Mouse (Mus musculus) liver, embryonic 11.5 days (tissue): ENCODE measurements around the gene Fgfr2. TPM values are rescaled to one million over a fixed set of nuclear protein-coding genes. Genes with fewer than 3 reads are reported as not detected.

Experiments
- ATAC-seq: fragments of 200-750 bp; cut with Nextera tagmentation; replicated peaks from 2 replicates; pipeline ENCODE4 v1.8.0; 2017; ENCODE audit warnings: moderate number of reproducible peaks, mild to moderate bottlenecking, moderate TSS enrichment, moderate library complexity; ENCODE audit not compliant: low FRiP score
- DNase-seq: peaks from one replicate; pipeline ENCODE4 v3.0.0-alpha.2; 2017; ENCODE audit warnings: low spot score
- H3K27ac ChIP-seq: fragments of 300-500 bp; sonication (generic); 2 replicates; pipeline ENCODE4 v1.5.1; 2014; ENCODE audit warnings: mild to moderate bottlenecking, low read depth, low read length, control low read depth
- H3K27me3 ChIP-seq: fragments of 300-500 bp; sonication (generic); replicated peaks from 2 replicates; pipeline ENCODE4 v1.6.1; 2014; ENCODE audit warnings: low read length, mixed read lengths; ENCODE audit not compliant: control insufficient read depth, insufficient read depth
- H3K36me3 ChIP-seq: fragments of 300-500 bp; sonication (generic); 2 replicates; pipeline ENCODE4 v1.6.1; 2014; ENCODE audit warnings: mild to moderate bottlenecking, low read length, moderate library complexity, mixed read lengths; ENCODE audit not compliant: control insufficient read depth, insufficient read depth
- H3K4me1 ChIP-seq: fragments of 300-500 bp; sonication (generic); replicated peaks from 2 replicates; pipeline ENCODE4 v1.6.1; 2014; ENCODE audit warnings: low read length, mixed read lengths; ENCODE audit not compliant: control insufficient read depth, insufficient read depth
- H3K4me2 ChIP-seq: fragments of 300-500 bp; sonication (generic); 2 replicates; pipeline ENCODE4 v1.6.1; 2014; ENCODE audit warnings: mild to moderate bottlenecking, control low read depth, moderate library complexity
- H3K4me3 ChIP-seq: fragments of 300-500 bp; sonication (generic); 2 replicates; pipeline ENCODE4 v1.5.1; 2014; ENCODE audit warnings: low read depth, low read length, control low read depth
- H3K9ac ChIP-seq: fragments of 300-500 bp; sonication (generic); 2 replicates; pipeline ENCODE4 v1.6.1; 2014; ENCODE audit warnings: low read depth, low read length, control low read depth
- H3K9me3 ChIP-seq: fragments of 300-500 bp; sonication (generic); 2 replicates; pipeline ENCODE4 v1.6.1; 2016; ENCODE audit warnings: low read length, inconsistent platforms, mixed read lengths; ENCODE audit not compliant: control insufficient read depth
- WGBS: fragments of 180-500 bp; shearing (Covaris S2); extraction: QIAGEN DNeasy Blood & Tissue Kit; methylation state at CpG from one replicate; pipeline ENCODE4 v1.1.7; 2014; 5-methylcytosine and 5-hydroxymethylcytosine counted together
- polyA plus RNA-seq: library from polyadenylated mRNA; unstranded; fragments of >200 nt; fragmentation: Nextera tagmentation; extraction: Ambion mirVana; gene quantifications from 2 replicates; pipeline ENCODE4 v1.2.1, GENCODE M21; 2014

Gene Fgfr2
- polyA plus RNA-seq, 1 experiment from 2014 or later: 32.6 TPM

DNA sequence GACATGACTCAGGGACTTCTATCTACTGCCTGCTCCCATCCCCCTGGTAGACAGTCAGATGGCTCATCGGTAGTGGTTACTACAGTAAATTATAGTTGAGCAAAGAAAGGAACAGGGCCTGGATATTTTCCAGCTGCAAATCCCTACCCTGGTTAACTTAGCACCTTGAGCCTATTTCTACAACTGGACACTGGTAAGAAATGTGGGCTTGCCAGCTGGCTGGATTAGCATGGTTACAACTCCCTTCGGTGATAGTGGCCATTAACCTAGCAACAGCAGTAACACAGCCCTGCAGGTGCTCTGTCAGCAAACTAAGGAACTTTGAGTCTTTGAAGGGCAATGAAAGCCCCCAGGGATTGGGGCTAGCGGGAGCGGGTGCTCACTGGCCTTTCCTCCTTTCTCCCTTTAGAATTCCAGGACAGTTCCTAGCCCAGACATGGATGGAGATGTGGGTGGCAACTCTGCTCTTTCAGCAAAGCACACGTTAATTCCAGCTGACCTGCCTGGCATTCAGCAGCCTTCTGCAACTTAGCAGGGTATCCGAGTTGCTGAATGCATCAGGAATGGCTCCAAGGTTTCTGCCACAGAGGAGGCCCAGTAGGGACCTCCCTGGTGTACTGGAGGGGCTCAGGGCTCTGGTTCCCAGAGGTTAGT lies 390.9 kb downstream of the Fgfr2 start:
- Histone ChIP-seq H3K27me3 (no peaks in the 10 kb centered on the region), H3K4me3 (no peak overlapping the region), H3K4me2 (no peak overlapping the region), H3K9ac (no peak overlapping the region), H3K4me1 (peaks cover 35% of the 10 kb centered on the region), H3K27ac (no peak overlapping the region), H3K36me3 (no peaks in the 10 kb centered on the region), H3K9me3 (no peaks in the 10 kb centered on the region)
- DNase-seq (no peak), ATAC-seq (no peak)
- WGBS: 86% methylated on average over 6 of the region's 6 CpGs

DNA sequence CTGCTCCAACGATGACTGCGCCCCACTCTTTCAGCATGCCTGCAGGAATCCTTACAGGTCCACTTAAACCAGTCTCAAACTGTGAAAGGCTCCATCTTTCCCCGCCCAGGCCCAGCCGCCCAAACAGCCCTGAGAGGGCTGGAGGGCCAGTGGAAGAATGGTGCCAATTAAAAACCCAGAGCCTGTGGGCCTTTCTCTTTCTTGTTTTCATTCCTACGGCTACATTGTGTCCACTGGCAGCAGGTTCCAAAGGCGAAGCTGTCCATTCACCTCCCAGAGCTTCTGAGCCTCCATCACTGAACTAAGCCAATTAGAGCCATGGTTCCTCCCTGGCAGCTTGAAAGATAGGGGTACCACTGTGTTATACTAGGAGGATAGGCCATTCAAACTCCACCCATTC lies 391.6 kb downstream of the Fgfr2 start:
- H3K9ac ChIP-seq: no peak overlapping the region
- H3K27me3 ChIP-seq: no peaks in the 10 kb centered on the region
- H3K4me3 ChIP-seq: no peak overlapping the region
- H3K4me1 ChIP-seq: peaks cover 31% of the 10 kb centered on the region
- DNase-seq (no peak), ATAC-seq (no peak)
- H3K27ac ChIP-seq: no peak overlapping the region
- no peaks in the 10 kb centered on the region for H3K9me3 ChIP-seq
- no peaks in the 10 kb centered on the region for H3K36me3 ChIP-seq
- WGBS: 92% methylated on average over 6 of the region's 6 CpGs
- no peak overlapping the region for H3K4me2 ChIP-seq

DNA sequence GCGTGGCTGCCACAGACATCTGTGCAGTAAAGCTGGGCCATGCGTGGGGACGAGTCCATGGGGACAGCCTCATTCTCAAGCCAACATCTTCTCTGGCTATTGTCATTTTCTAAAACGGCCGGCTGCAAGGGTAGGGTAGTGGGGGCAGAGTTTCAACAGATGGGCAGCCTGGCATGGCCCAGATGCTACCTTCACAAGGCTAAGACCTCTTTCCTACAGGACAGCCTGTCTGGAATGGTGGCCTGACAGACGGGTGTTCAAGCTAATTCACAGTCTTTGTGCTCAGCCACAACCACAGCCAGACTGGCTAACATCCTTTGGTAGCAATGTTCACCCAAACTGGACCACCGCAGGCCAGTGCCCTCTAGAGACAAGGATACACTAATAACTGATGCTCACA lies 392.6 kb downstream of the Fgfr2 start:
- Histone ChIP-seq H3K9me3 (no peaks in the 10 kb centered on the region), H3K4me3 (no peak overlapping the region), H3K4me1 (peaks cover 20% of the 10 kb centered on the region), H3K27me3 (no peaks in the 10 kb centered on the region), H3K27ac (no peak overlapping the region), H3K36me3 (no peaks in the 10 kb centered on the region), H3K4me2 (no peak overlapping the region), H3K9ac (no peak overlapping the region)
- no peak for ATAC-seq
- no peak for DNase-seq
- WGBS: 86% methylated on average over 7 of the region's 7 CpGs

DNA sequence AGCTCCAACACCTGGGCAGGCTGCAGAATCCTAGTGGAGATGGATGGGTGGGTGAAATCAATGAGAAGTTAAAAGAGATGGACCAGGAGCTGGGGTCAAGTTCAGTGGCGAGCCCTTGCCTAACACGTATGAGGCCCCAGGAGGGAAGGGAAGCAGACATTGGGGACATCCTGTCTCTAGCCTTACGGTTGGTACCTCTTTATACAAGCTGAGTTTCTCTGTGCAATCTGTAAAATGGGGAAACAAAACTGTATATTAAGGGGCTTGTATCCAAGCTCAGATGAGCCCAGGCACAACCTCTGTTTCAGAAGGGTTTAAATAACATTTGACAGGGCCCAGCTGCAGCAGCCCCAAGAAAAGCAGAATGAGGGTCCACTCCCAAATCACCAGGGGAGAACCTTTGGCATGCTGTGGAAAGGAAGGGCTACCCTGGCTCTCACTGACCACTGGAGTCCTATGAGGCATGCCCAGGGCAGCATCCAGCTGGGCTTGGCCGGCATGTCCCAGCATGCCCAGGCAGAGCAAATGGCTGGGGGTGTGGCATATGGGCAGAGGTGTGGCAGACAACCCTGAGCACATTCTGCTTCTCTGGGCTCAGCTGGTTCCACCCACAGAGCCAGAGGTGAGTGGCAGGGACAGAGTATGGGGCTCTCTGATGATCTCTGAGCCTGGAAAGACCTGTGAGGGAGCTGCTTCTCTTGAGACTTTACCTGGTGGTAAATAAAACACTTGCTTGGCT lies 393.9 kb downstream of the Fgfr2 start:
- WGBS: 69% methylated on average over 4 of the region's 4 CpGs
- Histone ChIP-seq H3K4me1 (peaks cover 12% of the 10 kb centered on the region), H3K4me3 (no peak overlapping the region)

DNA sequence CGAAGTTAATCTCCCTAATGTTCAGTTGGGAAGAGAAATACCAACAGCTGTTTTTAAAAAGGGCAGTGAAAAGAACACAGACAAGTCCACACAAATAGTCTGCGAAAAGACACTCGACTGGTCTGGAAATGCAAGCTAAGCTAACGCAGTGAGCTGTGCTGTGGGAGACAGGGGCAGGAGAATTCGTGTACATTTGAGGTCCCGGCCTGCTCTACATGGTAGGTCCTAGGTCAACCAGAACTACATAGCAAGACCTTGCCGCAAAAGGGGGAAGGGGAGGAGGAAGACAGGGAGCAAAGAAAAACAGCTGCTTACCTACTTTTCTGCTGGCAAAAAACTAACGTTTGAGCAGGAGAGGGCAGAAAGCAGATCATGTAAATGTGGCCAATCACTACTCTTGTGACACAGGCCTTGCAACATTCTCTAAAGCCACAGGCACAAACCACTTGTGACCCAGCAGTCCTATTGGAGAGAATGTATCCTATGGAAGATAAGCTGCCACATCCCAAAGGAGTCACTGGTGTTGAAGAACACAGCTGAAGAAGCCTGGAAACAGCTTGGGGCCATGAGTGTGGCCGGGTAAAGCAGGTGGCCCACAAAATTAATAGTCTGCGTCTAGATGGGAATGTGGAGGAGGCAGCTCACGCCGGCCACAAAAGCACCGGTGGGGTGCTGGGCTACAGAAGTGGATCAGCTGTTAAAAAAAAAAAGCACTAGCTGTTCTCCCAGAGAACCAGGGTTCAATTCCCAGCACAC lies 396.9 kb downstream of the Fgfr2 start:
- Histone ChIP-seq H3K9me3 (no peaks in the 10 kb centered on the region), H3K36me3 (no peaks in the 10 kb centered on the region), H3K27me3 (no peaks in the 10 kb centered on the region), H3K9ac (no peak overlapping the region), H3K4me1 (peaks cover 23% of the 10 kb centered on the region), H3K27ac (0 out of 2 replicates have a peak overlapping the region, but pooled peaks have one; percentile 2), H3K4me2 (no peak overlapping the region), H3K4me3 (no peak overlapping the region)
- ATAC-seq (no peak), DNase-seq (no peak)
- WGBS: 85% methylated on average over 13 of the region's 13 CpGs

More for the DNA sequence above, 393.9 kb downstream of the Fgfr2 start:
- no peak overlapping the region for H3K4me2 ChIP-seq
- no peaks in the 10 kb centered on the region for H3K36me3 ChIP-seq
- no peaks in the 10 kb centered on the region for H3K27me3 ChIP-seq
- DNase-seq (no peak), ATAC-seq (peak; percentile 42; the same call in 1 of the 2 replicates)
- 0 out of 2 replicates have a peak overlapping the region, but pooled peaks have one; percentile 34 for H3K9ac ChIP-seq
- peak overlapping the region; percentile 30; the same call in 1 of the 2 replicates for H3K27ac ChIP-seq
- H3K9me3 ChIP-seq: no peaks in the 10 kb centered on the region

DNA sequence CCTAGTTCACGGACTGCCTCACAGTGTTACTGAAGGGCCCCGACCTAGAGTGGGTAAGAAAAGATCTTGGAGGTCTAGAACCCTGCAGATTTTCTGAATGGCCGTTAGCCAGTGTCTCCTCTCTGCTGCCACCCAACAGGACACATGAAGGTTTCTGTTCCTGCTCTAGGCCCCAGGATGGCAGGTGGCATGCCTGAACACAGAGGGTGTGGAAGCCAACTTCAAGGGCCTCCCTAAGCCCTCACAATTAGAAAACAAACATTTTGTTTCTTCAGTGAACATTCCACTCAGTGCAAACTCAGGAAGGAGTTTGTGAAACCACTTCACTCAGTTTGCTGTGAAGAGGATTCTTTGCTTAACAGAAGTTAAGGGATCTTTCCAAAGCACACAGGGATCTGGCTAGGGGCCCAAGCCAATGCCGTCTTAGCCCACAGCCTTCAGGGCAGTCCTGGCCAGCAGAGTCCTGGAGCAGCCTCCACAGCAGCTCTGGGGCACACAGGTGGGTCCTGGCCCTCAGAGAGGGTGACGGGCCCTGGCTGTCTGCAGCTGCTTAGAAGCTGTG lies 398.6 kb downstream of the Fgfr2 start:
- no peak overlapping the region for H3K9ac ChIP-seq
- H3K4me3 ChIP-seq: no peak overlapping the region
- H3K4me1 ChIP-seq: peaks cover 31% of the 10 kb centered on the region
- DNase-seq (no peak), ATAC-seq (no peak)
- H3K9me3 ChIP-seq: no peaks in the 10 kb centered on the region
- H3K36me3 ChIP-seq: no peaks in the 10 kb centered on the region
- H3K27me3 ChIP-seq: no peaks in the 10 kb centered on the region
- H3K4me2 ChIP-seq: no peak overlapping the region
- H3K27ac ChIP-seq: 0 out of 2 replicates have a peak overlapping the region, but pooled peaks have one; percentile 13
- 81% methylated on average over 5 of the region's 5 CpGs for WGBS

DNA sequence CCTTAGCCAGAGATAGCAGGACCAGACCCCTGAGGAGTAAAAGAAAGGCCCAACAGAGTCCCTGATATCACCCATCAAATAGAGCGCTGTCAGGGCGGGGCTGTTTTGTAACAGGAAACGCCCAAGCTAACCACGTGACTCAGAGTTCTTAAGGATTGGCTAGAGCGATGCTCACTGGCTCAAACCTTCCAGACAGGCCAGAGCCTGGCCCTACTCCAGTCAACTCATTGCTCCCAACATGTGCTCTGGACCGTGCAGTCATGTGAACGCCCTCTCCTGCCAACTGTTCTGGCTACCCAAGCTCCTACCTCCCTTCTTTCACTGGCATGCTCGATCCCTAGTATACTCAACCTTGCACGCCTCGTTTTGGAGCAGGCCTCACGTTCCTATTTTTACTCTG lies 399.2 kb downstream of the Fgfr2 start:
- Histone ChIP-seq H3K27ac (0 out of 2 replicates have a peak overlapping the region, but pooled peaks have one; percentile 21), H3K4me2 (no peak overlapping the region), H3K27me3 (no peaks in the 10 kb centered on the region), H3K4me3 (no peak overlapping the region), H3K9me3 (no peaks in the 10 kb centered on the region), H3K36me3 (no peaks in the 10 kb centered on the region), H3K4me1 (peaks cover 27% of the 10 kb centered on the region), H3K9ac (no peak overlapping the region)
- ATAC-seq (peak; percentile 94), DNase-seq (no peak)
- WGBS: 64% methylated on average over 11 of the region's 11 CpGs
